Mouse (Mus musculus) intestine, embryonic 15.5 days (tissue): ENCODE measurements at regions not wholly inside any gene's neighbourhood (a gene's known extent, or its start where the extent isn't known, plus 50 kb on each side); places are given as distances from the start of the nearest gene placed in this dataset.

Experiments
- ATAC-seq: fragments of 200-750 bp; cut with Nextera tagmentation; 2 replicates; pipeline ENCODE4 v1.8.0; 2017; ENCODE audit warnings: moderate TSS enrichment, moderate library complexity
- H3K27ac ChIP-seq: fragments of 300-500 bp; sonication (generic); 2 replicates; pipeline ENCODE4 v1.5.1; 2015; ENCODE audit warnings: mild to moderate bottlenecking, inconsistent platforms
- H3K27me3 ChIP-seq: fragments of 300-500 bp; sonication (generic); replicated peaks from 2 replicates; pipeline ENCODE4 v1.6.1; 2015; ENCODE audit warnings: inconsistent platforms
- H3K36me3 ChIP-seq: fragments of 300-500 bp; sonication (generic); 2 replicates; pipeline ENCODE4 v1.6.1; 2015; ENCODE audit warnings: inconsistent platforms
- H3K4me1 ChIP-seq: fragments of 300-500 bp; sonication (generic); replicated peaks from 2 replicates; pipeline ENCODE4 v1.6.1; 2015; ENCODE audit warnings: inconsistent platforms
- H3K4me2 ChIP-seq: fragments of 300-500 bp; sonication (generic); replicated peaks from 2 replicates; pipeline ENCODE4 v1.6.1; 2015; ENCODE audit warnings: mild to moderate bottlenecking, inconsistent platforms
- H3K4me3 ChIP-seq: fragments of 300-500 bp; sonication (generic); replicated peaks from 2 replicates; pipeline ENCODE4 v1.5.1; 2015; ENCODE audit warnings: inconsistent platforms
- H3K9ac ChIP-seq: fragments of 300-500 bp; sonication (generic); 2 replicates; pipeline ENCODE4 v1.6.1; 2015; ENCODE audit warnings: inconsistent platforms
- H3K9me3 ChIP-seq: fragments of 300-500 bp; sonication (generic); 2 replicates; pipeline ENCODE4 v1.6.1; 2016; ENCODE audit warnings: inconsistent platforms
- WGBS: fragments of 180-500 bp; shearing (Covaris S2); methylation state at CpG from one replicate; pipeline ENCODE4 v1.1.7; 2015; 5-methylcytosine and 5-hydroxymethylcytosine counted together

DNA sequence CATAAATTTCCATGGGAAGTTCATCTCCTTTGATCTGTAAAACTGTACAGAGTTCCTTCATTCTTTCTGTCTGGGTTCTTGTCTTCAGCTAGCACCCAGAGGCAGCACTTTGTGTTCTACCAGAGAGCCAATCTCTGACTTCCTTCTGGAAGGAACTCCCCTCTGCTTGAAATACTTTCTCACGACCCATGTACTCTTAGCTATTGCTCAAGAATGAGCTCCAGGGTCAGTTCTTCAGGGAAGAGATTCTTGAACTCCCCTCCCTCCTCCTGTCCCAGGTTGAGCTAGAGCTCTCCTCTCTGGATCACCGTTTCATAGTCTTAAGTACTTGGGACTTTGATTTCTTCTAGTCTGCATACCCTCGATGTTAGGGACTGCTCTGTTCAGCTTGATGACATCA, 311.8 kb downstream of the Foxo1 start:
- no peak overlapping the region for H3K9ac ChIP-seq
- no peak overlapping the region for H3K4me3 ChIP-seq
- ATAC-seq, result no peak
- no peaks in the 10 kb centered on the region for H3K27me3 ChIP-seq
- H3K4me1 ChIP-seq, result no peaks in the 10 kb centered on the region
- 75% methylated on average over 3 of the region's 3 CpGs for WGBS
- no peaks in the 10 kb centered on the region for H3K9me3 ChIP-seq
- no peak overlapping the region for H3K4me2 ChIP-seq
- H3K36me3 ChIP-seq, result no peaks in the 10 kb centered on the region
- H3K27ac ChIP-seq, result no peak overlapping the region

DNA sequence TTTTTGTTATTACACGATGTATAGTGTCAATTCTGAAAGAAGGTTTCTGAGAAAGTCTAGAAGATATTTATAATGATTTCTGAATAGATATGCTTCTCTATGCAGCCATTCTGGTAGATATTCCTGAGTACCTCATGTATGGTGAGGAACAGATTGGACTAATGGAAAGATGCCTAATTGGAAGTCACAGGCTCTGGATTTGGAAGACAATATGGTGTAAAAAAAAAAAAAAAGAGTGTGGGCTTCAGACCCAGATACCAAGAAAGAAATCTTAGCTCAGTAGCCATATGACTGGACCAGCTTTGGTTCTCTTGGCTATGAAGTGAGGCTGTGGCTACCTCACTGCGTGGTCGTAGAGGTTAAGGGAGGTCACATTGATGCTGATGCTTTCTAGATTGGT, 311.0 kb downstream of the Foxo1 start:
- Histone ChIP-seq H3K27me3 (no peaks in the 10 kb centered on the region), H3K4me1 (no peaks in the 10 kb centered on the region), H3K9me3 (no peaks in the 10 kb centered on the region), H3K9ac (no peak overlapping the region), H3K27ac (no peak overlapping the region), H3K4me2 (no peak overlapping the region), H3K4me3 (no peak overlapping the region), H3K36me3 (no peaks in the 10 kb centered on the region)
- no peak for ATAC-seq
- 94% methylated on average over 3 of the region's 3 CpGs for WGBS

- 67% methylated on average over 6 of the region's 6 CpGs for WGBS
- H3K9ac ChIP-seq, result no peak overlapping the region
- no peaks in the 10 kb centered on the region for H3K27me3 ChIP-seq
- H3K27ac ChIP-seq, result no peak overlapping the region
- H3K4me2 ChIP-seq, result no peak overlapping the region
- H3K9me3 ChIP-seq, result no peaks in the 10 kb centered on the region
- no peaks in the 10 kb centered on the region for H3K36me3 ChIP-seq
- no peak for ATAC-seq
- no peaks in the 10 kb centered on the region for H3K4me1 ChIP-seq
- no peak overlapping the region for H3K4me3 ChIP-seq
Measured at GRCm38 (mm10) chr3:52576703-52577244, 308.6 kb downstream of the Foxo1 start.

DNA sequence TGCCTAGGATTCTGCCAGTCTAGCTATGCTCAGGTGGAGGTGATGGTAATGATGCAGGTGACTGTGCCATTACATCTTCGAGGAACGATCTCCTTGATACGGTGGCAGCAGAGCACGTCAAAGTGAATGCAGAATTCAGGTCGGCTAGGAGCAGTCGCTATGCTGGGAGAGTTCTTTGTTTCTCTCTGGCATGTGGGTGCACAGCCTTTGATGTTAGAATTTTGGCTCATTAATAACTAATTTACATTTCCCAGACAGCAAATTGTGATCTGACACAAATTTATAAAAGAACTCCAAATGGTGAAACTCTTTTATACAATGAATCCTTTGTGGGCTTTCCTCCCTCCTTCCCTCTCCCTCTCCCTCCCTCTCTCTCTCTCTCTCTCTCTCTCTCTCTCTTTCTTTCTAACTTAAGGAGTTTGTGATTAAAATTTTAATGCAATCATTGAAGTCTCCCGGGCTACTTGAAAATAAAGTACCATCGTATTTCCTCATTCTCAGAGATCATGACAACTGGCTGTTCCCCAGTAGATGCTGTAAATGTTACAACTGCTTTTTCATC, 307.2 kb downstream of the Foxo1 start:
- WGBS, result 89% methylated on average over 8 of the region's 8 CpGs

GRCm38 (mm10) chr3:52574341-52574740, 306.2 kb downstream of the Foxo1 start:
- Histone ChIP-seq H3K4me1 (no peaks in the 10 kb centered on the region), H3K27ac (no peak overlapping the region), H3K27me3 (no peaks in the 10 kb centered on the region), H3K4me3 (no peak overlapping the region), H3K36me3 (no peaks in the 10 kb centered on the region), H3K4me2 (no peak overlapping the region), H3K9ac (no peak overlapping the region), H3K9me3 (no peaks in the 10 kb centered on the region)
- WGBS, result 86% methylated on average over 6 of the region's 6 CpGs
- ATAC-seq, result no peak

More for the DNA sequence above, 307.2 kb downstream of the Foxo1 start:
- Histone ChIP-seq H3K9me3 (no peaks in the 10 kb centered on the region), H3K4me2 (no peak overlapping the region), H3K36me3 (no peaks in the 10 kb centered on the region), H3K27me3 (no peaks in the 10 kb centered on the region), H3K9ac (no peak overlapping the region), H3K4me1 (no peaks in the 10 kb centered on the region), H3K4me3 (no peak overlapping the region), H3K27ac (no peak overlapping the region)
- ATAC-seq, result no peak

GRCm38 (mm10) chr3:52573806-52574205, 305.7 kb downstream of the Foxo1 start:
- Histone ChIP-seq H3K4me1 (no peaks in the 10 kb centered on the region), H3K9me3 (no peaks in the 10 kb centered on the region), H3K36me3 (no peaks in the 10 kb centered on the region), H3K4me3 (no peak overlapping the region), H3K4me2 (no peak overlapping the region), H3K9ac (no peak overlapping the region), H3K27ac (no peak overlapping the region), H3K27me3 (no peaks in the 10 kb centered on the region)
- 75% methylated on average over 6 of the region's 6 CpGs for WGBS
- ATAC-seq, result no peak

- Histone ChIP-seq H3K9ac (no peak overlapping the region), H3K9me3 (no peaks in the 10 kb centered on the region), H3K4me2 (no peak overlapping the region), H3K4me1 (no peaks in the 10 kb centered on the region), H3K4me3 (no peak overlapping the region), H3K27me3 (no peaks in the 10 kb centered on the region), H3K27ac (no peak overlapping the region), H3K36me3 (no peaks in the 10 kb centered on the region)
- no peak for ATAC-seq
- 80% methylated on average over 11 of the region's 11 CpGs for whole genome bisulfite sequencing
Measured at GRCm38 (mm10) chr3:52572514-52573485, 304.7 kb downstream of the Foxo1 start.

- no peaks in the 10 kb centered on the region for H3K4me1 ChIP-seq
- no peak for ATAC-seq
Measured at GRCm38 (mm10) chr3:52567606-52568372, 299.7 kb downstream of the Foxo1 start.

DNA sequence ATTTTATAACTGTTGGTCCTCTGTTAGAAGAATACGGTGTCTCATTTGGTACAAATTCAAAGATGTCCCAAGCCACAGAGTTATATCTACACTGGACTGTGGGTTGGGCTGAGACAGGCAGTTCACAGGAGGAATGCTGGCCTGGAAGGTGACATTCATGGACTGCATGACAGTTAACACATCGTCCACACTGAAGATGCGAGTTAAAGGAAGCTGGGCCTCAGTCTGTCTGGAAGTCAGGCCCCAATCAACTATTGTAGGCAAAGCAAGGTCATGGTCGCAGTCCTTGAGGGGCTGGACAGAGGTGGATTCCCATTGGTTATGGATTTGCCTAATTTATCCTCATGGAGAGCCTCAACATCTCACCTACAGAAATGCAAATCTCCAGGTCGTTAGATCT, 295.5 kb downstream of the Foxo1 start:
- WGBS, result 76% methylated on average over 5 of the region's 5 CpGs
- H3K4me1 ChIP-seq, result 0 out of 2 replicates have a peak, but pooled peaks cover 3% of the 10 kb centered on the region
- H3K4me2 ChIP-seq, result no peak overlapping the region

More at GRCm38 (mm10) chr3:52567606-52568372, 299.7 kb downstream of the Foxo1 start:
- Histone ChIP-seq H3K27me3 (no peaks in the 10 kb centered on the region), H3K4me3 (no peak overlapping the region), H3K27ac (no peak overlapping the region), H3K4me2 (no peak overlapping the region), H3K9me3 (no peaks in the 10 kb centered on the region), H3K36me3 (no peaks in the 10 kb centered on the region), H3K9ac (no peak overlapping the region)
- WGBS, result 73% methylated on average over 9 of the region's 9 CpGs

DNA sequence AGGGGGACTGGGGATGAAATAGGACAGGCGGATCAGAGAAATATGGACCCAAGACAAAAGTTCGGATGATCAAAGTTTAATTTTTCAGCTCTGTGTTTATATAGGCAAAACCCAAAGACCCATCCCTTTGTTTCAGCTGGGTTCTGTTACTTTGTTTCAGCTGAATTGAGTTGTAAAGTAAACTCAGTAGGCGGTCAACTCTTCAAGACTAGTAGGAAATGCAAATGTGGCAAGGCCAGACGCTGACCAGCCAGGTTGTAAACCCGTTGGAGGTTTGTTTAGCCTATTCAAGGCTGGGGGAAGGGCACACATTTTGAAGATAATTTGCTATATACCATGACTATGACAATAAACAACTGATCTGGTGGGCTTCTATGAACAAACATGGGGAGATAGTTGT, 294.7 kb downstream of the Foxo1 start:
- Histone ChIP-seq H3K27me3 (no peaks in the 10 kb centered on the region), H3K4me2 (no peak overlapping the region), H3K4me1 (0 out of 2 replicates have a peak, but pooled peaks cover 3% of the 10 kb centered on the region), H3K9me3 (no peaks in the 10 kb centered on the region), H3K27ac (no peak overlapping the region), H3K4me3 (no peak overlapping the region), H3K9ac (no peak overlapping the region), H3K36me3 (no peaks in the 10 kb centered on the region)
- 48% methylated on average over 5 of the region's 5 CpGs for WGBS
- ATAC-seq, result no peak

More for the DNA sequence above, 295.5 kb downstream of the Foxo1 start:
- H3K27me3 ChIP-seq, result no peaks in the 10 kb centered on the region
- no peaks in the 10 kb centered on the region for H3K36me3 ChIP-seq
- no peaks in the 10 kb centered on the region for H3K9me3 ChIP-seq
- no peak overlapping the region for H3K9ac ChIP-seq
- no peak for ATAC-seq
- no peak overlapping the region for H3K27ac ChIP-seq
- no peak overlapping the region for H3K4me3 ChIP-seq

GRCm38 (mm10) chr3:52559481-52559880, 291.3 kb downstream of the Foxo1 start:
- H3K27me3 ChIP-seq, result no peaks in the 10 kb centered on the region
- WGBS, result 81% methylated on average over 10 of the region's 10 CpGs

GRCm38 (mm10) chr3:52558765-52559164, 290.6 kb downstream of the Foxo1 start:
- Histone ChIP-seq H3K27me3 (no peaks in the 10 kb centered on the region), H3K4me1 (0 out of 2 replicates have a peak, but pooled peaks cover 3% of the 10 kb centered on the region), H3K9ac (no peak overlapping the region), H3K4me2 (no peak overlapping the region), H3K4me3 (no peak overlapping the region), H3K36me3 (no peaks in the 10 kb centered on the region), H3K9me3 (no peaks in the 10 kb centered on the region), H3K27ac (no peak overlapping the region)
- no peak for ATAC-seq
- WGBS, result 92% methylated on average over 6 of the region's 6 CpGs

More at GRCm38 (mm10) chr3:52559481-52559880, 291.3 kb downstream of the Foxo1 start:
- no peak overlapping the region for H3K4me2 ChIP-seq
- no peak for ATAC-seq
- no peak overlapping the region for H3K27ac ChIP-seq
- 0 out of 2 replicates have a peak, but pooled peaks cover 3% of the 10 kb centered on the region for H3K4me1 ChIP-seq
- H3K36me3 ChIP-seq, result no peaks in the 10 kb centered on the region
- no peak overlapping the region for H3K4me3 ChIP-seq
- no peak overlapping the region for H3K9ac ChIP-seq
- no peaks in the 10 kb centered on the region for H3K9me3 ChIP-seq
